Comparison of ENCODE assay signal across 8 mouse cellular contexts in the genomic region with DNA sequence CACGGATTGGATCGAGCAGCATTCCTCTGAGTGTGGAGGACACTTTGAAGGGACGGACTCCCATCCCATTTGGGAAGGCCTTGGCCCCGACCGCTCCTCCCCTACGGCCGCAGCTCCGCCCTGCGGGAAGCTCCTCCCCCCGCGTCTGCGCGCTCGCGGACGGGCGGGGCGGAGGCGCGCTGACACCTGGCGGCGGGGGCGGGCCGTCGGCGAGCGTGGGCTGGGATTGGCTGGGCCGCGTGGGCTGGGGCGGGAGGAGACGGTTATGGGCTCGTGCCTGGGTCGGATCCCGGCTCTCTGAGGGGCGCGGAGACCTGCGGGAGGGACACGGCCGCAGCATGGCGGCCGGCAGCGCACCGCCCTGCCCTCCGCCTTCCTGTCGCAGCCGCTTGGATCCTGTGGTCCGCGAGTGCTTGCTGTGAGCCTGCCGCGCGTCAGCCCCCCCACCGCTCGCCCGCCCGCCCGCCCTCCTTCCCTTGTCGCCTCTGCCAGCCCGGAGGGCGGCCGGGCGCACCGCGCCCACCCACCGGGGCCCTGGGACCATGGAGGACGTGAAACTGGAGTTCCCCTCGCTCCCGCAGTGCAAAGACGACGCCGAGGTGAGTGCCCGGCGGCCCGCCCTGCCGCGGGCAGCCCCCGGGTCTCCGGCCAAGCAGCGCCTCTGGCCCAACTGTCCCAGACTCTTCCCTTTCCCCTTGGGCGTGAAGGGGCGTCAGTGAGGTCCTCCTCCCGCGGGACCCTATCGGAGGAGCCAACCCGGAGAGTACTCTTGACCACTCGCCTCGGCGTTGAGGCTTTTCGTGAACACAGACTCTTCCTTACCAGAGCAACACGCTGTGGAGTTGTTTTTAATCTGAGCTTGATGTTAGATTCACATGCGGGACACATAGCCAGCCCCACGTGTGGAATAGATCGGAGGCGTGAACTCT. TPM values are rescaled to one million over a fixed set of nuclear protein-coding genes. Genes with fewer than 3 reads are reported as not detected.
DNase-seq lines count a peak whose midpoint lies in the region; ATAC-seq and TF ChIP-seq lines count a peak whose summit lies in the region.

Gene Styx, plus strand, starts transcription at position 163 of the 929 bp plus-strand sequence.

- H3K36me3 ChIP-seq in hindbrain, embryonic 10.5 days: peaks cover 42% of the 10 kb centered on the region
- H3K36me3 ChIP-seq in lung, postnatal 0 days (ENCODE audit: insufficient read depth, low read length): peaks cover 13% of the 10 kb centered on the region; the same call in 1 of the 2 replicates

- TF ChIP-seq EP300 in lung, postnatal 0 days (IDR thresholded peaks at IDR 0.05): no peak

- peak within 1 kb of the TSS; percentile 69 for H3K4me3 ChIP-seq in hindbrain, embryonic 10.5 days
- H3K4me3 ChIP-seq in lung, postnatal 0 days (ENCODE audit: low read depth, low read length): peak within 1 kb of the TSS; percentile 76

- WGBS in hindbrain, embryonic 10.5 days: under 1% methylated on average over 82 of the region's 93 CpGs
- WGBS in lung, postnatal 0 days: under 1% methylated on average over 59 of the region's 93 CpGs

- peak; percentile 96 for ATAC-seq in frontal cortex, adult (ENCODE audit: low TSS enrichment)
- ATAC-seq in lung, postnatal 0 days: peak; percentile 99

- peak; percentile 12; the same call in 1 of the 2 replicates for TF ChIP-seq CTCF in lung, postnatal 0 days (IDR thresholded peaks at IDR 0.05)

- H3K27ac ChIP-seq in hindbrain, embryonic 10.5 days: peak within 1 kb of the TSS; percentile 86
- H3K27ac ChIP-seq in lung, postnatal 0 days (ENCODE audit: low read length): peak within 1 kb of the TSS; percentile 78

- peaks cover 18% of the 10 kb centered on the region for H3K4me1 ChIP-seq in hindbrain, embryonic 10.5 days (replicated peaks)
- peaks cover 4% of the 10 kb centered on the region; the same call in 1 of the 2 replicates for H3K4me1 ChIP-seq in lung, postnatal 0 days (ENCODE audit: insufficient read depth, low read depth, low read length)

- H3K9ac ChIP-seq in lung, postnatal 0 days (replicated peaks; ENCODE audit: low read depth): peak within 1 kb of the TSS; percentile 79

- H3K9me3 ChIP-seq in hindbrain, embryonic 10.5 days: no peaks in the 10 kb centered on the region
- no peaks in the 10 kb centered on the region for H3K9me3 ChIP-seq in lung, postnatal 0 days (ENCODE audit: low read length)

- no peaks in the 10 kb centered on the region for H3K27me3 ChIP-seq in hindbrain, embryonic 10.5 days (ENCODE audit: insufficient read depth, poor library complexity, severe bottlenecking)
- H3K27me3 ChIP-seq in lung, postnatal 0 days (replicated peaks; ENCODE audit: insufficient read depth, low read length): no peaks in the 10 kb centered on the region

- peak within 1 kb of the TSS; percentile 79 for H3K4me2 ChIP-seq in lung, postnatal 0 days (replicated peaks; ENCODE audit: low read depth, low read length)

- peak; percentile 47 for DNase-seq in MEL-GATA-1-ER (ENCODE audit: extremely low read depth, low read depth)
- DNase-seq in cerebellum, adult 8-10 months: peak; percentile 94
- peak; percentile 96 for DNase-seq in hindbrain, embryonic 10.5 days (ENCODE audit: low spot score)
- DNase-seq in layer of hippocampus, adult 9-11 months: peak; percentile 92
- peak; percentile 97 for DNase-seq in lung, postnatal 0 days (ENCODE audit: low spot score)
- peak; percentile 95 for DNase-seq in ovary, postnatal 14 days (ENCODE audit: low spot score)
- DNase-seq in thymus, postnatal 14 days: peak; percentile 97

RNA-seq across cellular contexts. Expression of gene Styx, which starts in this region (rescaled TPM):
- 30.6 and 39.2 TPM in 2 replicates for polyA plus RNA-seq in hindbrain, embryonic 10.5 days (2016; fragmentation: Nextera tagmentation; extraction: Ambion mirVana)
- 75.1 and 79.7 TPM in 2 replicates for polyA plus RNA-seq in lung, postnatal 0 days (2015; fragmentation: Nextera tagmentation; extraction: Ambion mirVana)

Comparison
In these comparisons a context has a peak if more than half of its experiments do, and no peak if none do; other contexts are left out.
1. Peak in every context shown above with its lines: DNase-seq, ATAC-seq, H3K4me3 ChIP-seq and H3K27ac ChIP-seq.
2. DNase-seq: peak in every context shown above with its lines; median percentile 97 in lung, postnatal 0 days; 97 in thymus, postnatal 14 days; 96 in hindbrain, embryonic 10.5 days; 95 in ovary, postnatal 14 days; 94 in cerebellum, adult 8-10 months; 92 in layer of hippocampus, adult 9-11 months; 47 in MEL-GATA-1-ER.